Mouse (Mus musculus): Measurements from ENCODE around the gene Med25.

DNA sequence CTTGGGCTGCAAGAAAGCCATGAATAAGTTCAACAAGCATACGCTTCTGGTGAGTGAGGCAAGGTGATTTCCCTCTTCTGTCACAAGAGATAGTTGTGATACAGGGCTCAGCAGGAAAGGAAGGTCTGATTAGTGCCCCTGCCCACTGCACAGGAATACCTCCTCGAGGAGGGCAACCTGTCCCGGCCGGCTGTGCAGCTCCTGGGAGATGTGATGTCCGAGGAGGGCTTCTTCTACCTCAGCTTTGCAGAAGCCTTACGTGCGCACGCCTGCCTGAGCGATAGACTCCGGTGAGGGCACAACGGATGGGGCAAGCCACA is 53.4 kb downstream of the Med25 start:
- no peak for TF ChIP-seq CTCF (IDR thresholded peaks at IDR 0.05; ENCODE audit: extremely low read depth, insufficient read length, insufficient replicate concordance, low read depth, low read length)
- TF ChIP-seq POLR2A (IDR thresholded peaks at IDR 0.05; ENCODE audit: low read depth, low read length), result no peak

Data from small intestine, adult 2 months (tissue).